Mouse (Mus musculus) R1 (cell line): Measurements from ENCODE around the gene Cmas.

Experiments
- DNase-seq: peaks from one replicate; pipeline ENCODE4 v3.0.0-alpha.2; 2018; ENCODE audit warnings: low read depth, low spot score

The Cmas gene

DNA sequence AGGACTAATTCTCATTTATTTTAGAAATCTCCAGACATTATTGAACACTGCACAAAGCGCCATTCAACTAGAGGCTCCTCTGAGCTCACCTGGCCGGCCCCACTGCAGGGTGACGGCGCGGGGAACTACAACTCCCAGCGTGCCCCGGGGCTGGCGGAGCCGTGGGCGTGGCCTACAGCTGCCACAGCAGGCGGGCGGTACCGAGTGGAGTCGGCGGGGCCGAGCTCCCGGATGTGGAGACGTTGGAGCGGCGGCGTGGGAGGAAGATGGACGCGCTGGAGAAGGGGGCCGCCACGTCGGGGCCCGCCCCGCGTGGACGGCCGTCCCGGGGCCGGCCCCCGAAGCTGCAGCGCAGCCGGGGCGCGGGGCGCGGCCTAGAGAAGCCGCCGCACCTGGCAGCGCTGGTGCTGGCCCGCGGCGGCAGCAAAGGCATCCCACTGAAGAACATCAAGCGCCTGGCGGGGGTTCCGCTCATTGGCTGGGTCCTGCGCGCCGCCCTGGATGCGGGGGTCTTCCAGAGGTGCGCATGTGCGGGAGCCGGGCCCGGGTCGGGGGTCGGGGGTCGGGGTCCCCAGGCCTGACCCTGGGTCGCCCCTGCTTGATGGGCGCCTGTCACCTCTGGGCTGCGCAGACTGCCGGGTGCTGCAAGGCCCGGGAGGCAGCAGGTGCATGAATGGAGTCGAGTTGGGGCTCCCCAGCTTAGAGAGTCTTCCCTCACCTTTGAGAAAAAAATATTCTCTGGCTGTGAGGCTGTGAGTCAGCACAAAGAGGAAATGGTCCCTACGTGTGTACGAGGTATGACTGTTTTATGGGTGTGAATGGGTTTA is at the start of gene Cmas:
TSS of gene Cmas (plus strand) at position 180 of the 827 bp plus-strand sequence.
- peak; percentile 86 for DNase-seq

GRCm38 (mm10) chr6:142706688-142707087 is 49.8 kb upstream of the Cmas start:
- DNase-seq: peak; percentile 27

- no peak for DNase-seq
These were observed 48.1 kb upstream of the Cmas start for GRCm38 (mm10) chr6:142708369-142708768.

DNA sequence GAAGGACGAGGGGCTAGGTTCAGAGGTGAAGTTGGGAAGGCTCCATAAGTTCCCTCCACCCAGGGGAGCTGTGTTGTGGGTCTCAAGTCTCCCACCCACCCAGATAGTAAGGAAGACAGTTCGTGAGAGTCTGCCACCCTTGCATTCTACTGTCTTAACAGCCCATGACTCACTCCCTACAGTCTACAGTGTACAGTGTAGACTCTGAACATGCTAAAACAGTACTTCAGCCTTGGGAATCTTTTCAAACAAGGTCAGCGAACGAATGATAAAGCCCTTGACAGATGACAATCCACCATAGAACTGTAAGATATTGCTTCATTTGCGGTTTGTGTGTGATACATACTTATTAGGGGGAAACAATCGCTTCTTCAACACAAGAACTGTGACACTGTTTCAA is 45.8 kb upstream of the Cmas start:
- no peak for DNase-seq

GRCm38 (mm10) chr6:142711106-142711505 is 45.4 kb upstream of the Cmas start:
- no peak for DNase-seq

DNA sequence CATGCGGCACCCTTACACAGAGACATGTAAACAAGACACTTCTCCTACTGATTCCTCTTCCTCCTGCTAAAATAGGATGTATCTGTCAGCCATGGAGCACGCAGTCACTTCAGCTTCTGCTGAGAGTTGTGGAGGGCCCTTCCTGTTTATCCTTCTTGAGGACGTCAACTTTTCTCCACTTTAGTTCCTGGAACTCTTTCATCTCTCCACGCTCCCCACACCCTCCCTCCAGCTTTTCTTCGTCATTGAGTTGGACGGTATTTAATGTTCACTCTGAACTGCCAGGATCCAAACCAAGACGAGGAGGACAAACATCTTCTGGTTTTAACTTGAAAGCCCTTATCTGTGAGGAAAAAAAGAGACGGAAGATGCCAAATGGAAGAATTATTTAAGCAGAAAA is 41.5 kb upstream of the Cmas start:
- no peak for DNase-seq

DNA sequence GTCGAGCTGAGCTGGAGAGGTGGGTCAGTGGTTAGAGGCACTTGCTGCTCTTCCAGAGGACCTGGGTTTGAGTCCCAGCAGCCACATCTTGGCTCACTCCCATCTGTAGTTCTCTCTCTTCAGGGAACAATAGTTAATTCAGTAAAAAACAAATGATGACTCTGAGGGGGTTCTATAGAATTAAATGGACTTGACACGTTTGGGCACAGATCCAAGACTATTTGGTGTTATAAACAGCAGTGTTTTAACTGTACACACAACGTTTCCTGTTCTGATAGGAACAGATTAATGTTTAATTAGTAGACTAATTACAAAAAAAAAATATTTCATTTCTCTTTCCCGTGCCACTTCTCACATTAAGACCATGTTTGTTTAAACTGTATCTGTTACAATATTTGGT is 39.3 kb upstream of the Cmas start:
- no peak for DNase-seq

GRCm38 (mm10) chr6:142718167-142718566 is 38.3 kb upstream of the Cmas start:
- DNase-seq: peak; percentile 24

- peak; percentile 57 for DNase-seq
These were observed 35.8 kb upstream of the Cmas start for GRCm38 (mm10) chr6:142720641-142721040.

GRCm38 (mm10) chr6:142721731-142722130 is 34.8 kb upstream of the Cmas start:
- DNase-seq: no peak

DNA sequence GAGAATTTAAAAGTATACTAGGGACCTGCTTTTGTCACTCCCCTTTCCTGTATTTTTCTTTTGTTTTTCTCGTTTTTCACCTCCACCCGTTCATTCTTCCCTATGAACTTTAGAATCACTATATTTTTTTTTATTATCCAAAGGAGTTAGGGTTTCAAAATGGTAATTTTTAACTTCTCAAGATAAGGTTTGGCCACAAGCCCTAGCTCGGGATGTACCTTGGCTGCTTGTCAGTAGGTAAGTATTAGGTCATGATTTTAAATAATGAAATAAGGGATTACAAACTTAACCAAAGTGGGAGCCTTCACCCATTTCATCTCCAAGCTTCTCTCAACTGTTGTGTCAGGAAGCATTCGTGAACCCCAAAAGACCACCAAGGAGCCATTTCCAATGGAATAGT is 30.5 kb upstream of the Cmas start:
- no peak for DNase-seq

GRCm38 (mm10) chr6:142732567-142733290 is 23.8 kb upstream of the Cmas start:
- no peak for DNase-seq

- peak; percentile 52 for DNase-seq
These were observed 21.0 kb upstream of the Cmas start for GRCm38 (mm10) chr6:142735302-142736005.

- DNase-seq: no peak
These were observed 18.3 kb upstream of the Cmas start for GRCm38 (mm10) chr6:142738225-142738624.

GRCm38 (mm10) chr6:142738637-142739036 is 17.8 kb upstream of the Cmas start:
- DNase-seq: no peak

DNA sequence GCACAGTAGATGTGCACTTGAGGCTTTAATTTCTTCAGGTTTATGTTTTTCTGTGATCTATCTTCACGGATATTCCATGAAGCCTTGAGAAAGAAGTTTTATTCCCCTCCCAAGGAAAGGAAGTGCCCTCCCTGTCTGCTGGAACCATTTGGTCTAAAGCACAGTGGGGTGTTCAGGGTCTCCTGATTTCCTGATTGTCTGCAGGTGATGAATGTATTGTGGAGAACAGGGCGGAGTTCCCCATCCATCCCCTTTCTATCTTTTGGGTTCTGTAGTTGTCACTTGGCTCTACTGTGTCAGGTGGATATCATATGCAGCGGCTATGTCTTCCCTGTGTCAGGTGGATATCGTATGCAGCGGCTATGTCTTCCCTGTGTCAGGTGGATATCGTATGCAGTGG is 14.7 kb upstream of the Cmas start:
- peak; percentile 34 for DNase-seq

DNA sequence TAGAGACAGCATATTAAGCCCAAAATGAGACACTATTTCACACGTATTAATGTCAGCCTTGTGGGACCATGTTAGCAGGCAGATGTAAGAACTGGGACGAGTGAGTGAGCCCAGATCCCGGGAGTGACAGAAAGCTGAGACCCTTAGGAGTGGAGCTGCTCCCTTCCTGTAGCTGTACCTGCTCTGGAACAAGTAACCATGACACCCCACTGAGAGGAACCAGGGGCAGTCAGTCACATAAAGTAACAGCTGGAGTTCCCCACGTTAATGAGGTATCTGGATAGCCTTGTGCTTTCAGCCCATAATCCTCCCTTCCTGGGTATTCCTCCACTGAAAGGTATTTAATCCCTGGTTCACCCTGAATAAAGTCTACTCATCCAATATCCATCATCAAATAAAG is 13.3 kb upstream of the Cmas start:
- DNase-seq: peak; percentile 23

DNA sequence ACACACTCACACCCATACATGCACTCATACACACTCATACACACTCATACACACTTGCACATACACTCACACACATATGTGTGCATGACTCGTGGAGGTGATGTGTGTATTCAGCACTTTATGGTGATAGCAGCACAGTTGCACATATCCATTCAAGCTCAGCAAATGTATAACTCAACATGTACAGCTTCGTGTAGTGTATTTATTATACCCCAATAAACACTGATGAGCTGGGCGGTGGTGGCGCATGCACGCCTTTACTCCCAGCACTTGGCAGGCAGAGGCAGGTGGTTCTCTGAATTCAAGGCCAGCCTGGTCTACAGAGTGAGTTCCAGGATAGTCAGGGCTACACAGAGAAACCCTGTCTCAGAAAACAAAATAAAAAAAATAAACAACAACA is 11.0 kb upstream of the Cmas start:
- no peak for DNase-seq

- no peak for DNase-seq
These were observed 9.7 kb upstream of the Cmas start for GRCm38 (mm10) chr6:142746765-142747164.

- DNase-seq: no peak
These were observed 9.3 kb upstream of the Cmas start for GRCm38 (mm10) chr6:142747165-142747564.

DNA sequence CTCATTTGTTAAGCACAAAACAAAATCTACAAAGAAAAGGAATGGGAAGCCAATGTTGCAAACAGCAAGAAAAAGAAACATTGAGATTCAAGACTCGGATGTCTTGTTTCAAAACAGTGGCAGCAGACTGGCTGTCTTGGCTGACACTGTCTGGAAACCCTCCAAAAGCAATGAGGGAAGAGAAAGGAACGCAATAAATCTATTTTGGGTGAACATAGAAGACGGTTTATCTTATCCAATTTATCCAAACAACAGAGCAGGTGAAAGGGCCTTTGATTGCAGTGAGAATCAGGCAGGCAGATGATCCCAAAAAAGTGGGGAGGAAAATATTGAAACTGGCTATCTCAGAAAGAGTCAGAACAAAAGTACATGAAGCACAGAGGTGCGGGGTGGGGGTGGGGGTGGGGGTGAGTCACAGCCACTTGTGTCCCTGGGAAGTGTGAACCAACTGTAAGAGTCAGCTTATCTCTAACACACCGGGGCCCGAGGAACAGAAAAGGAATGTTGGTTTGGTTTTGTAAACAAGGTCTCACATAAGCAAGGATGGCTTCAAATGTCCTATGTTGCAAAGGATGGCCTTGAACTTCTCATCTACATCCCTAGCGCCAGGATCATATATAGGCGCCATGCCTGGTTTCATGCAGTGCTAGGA is 8.3 kb upstream of the Cmas start:
- no peak for DNase-seq

- peak; percentile 98 for DNase-seq
These were observed 5.1 kb upstream of the Cmas start for GRCm38 (mm10) chr6:142751365-142751764.
